Mouse (Mus musculus): ENCODE results near the gene Gyg. TPM values are rescaled to one million over a fixed set of nuclear protein-coding genes. Genes with fewer than 3 reads are reported as not detected.
A peak's percentile ranks its signal among the peaks of the same experiment; 100 is the strongest.

The Gyg gene
- polyA plus RNA-seq, 1 experiment from 2014 or later: 501 TPM

DNA sequence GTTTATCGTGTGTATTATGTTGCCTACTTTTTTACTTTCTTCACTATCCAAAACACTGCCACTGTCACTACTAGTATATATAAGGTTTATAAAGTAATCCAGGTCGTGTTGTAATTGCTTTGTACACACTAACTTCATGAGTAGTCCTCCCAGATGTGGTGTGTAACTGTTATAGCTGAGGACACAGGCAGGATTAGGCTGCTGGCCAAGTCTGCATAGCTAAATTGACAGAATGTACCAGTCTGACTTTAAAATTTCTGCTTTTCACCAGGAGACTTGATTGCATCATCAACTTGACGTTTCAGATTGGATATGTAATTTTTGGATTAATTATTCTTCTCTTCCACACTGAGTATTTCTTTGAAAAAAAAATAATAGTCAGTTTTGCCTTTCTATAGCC is 51.3 kb downstream of the Gyg start:
- Histone ChIP-seq H3K9ac (no peak overlapping the region), H3K27me3 (no peaks in the 10 kb centered on the region), H3K9me3 (replicated peaks) (no peaks in the 10 kb centered on the region), H3K27ac (no peak overlapping the region), H3K4me2 (no peak overlapping the region), H3K36me3 (peaks cover 13% of the 10 kb centered on the region; the same call in 1 of the 2 replicates), H3K4me3 (no peak overlapping the region), H3K4me1 (replicated peaks) (no peaks in the 10 kb centered on the region)
- 62% methylated on average over 3 of the region's 3 CpGs for WGBS
- no peak for ATAC-seq (replicated peaks; ENCODE audit: insufficient number of reproducible peaks, insufficient read depth, low FRiP score, low read depth)

GRCm38 (mm10) chr3:20082161-20082560 is 73.0 kb downstream of the Gyg start:
- no peak overlapping the region for H3K9ac ChIP-seq

GRCm38 (mm10) chr3:20076145-20077053 is 78.7 kb downstream of the Gyg start:
- H3K36me3 ChIP-seq: peaks cover 11% of the 10 kb centered on the region; the same call in 1 of the 2 replicates
- peaks cover 4% of the 10 kb centered on the region; the same call in 1 of the 2 replicates for H3K4me1 ChIP-seq (replicated peaks)
- 50% methylated on average over 11 of the region's 11 CpGs for WGBS
- H3K27me3 ChIP-seq: no peaks in the 10 kb centered on the region
- peak overlapping the region; percentile 22; the same call in 1 of the 2 replicates for H3K4me3 ChIP-seq
- no peak overlapping the region for H3K9ac ChIP-seq
- peak overlapping the region; percentile 43 for H3K4me2 ChIP-seq
- no peaks in the 10 kb centered on the region for H3K9me3 ChIP-seq (replicated peaks)
- ATAC-seq (replicated peaks; ENCODE audit: insufficient number of reproducible peaks, insufficient read depth, low FRiP score, low read depth): no peak
- peak overlapping the region; percentile 80 for H3K27ac ChIP-seq

More at GRCm38 (mm10) chr3:20082161-20082560, 73.0 kb downstream of the Gyg start:
- Histone ChIP-seq H3K36me3 (peaks cover 6% of the 10 kb centered on the region; the same call in 1 of the 2 replicates), H3K4me3 (no peak overlapping the region), H3K27me3 (no peaks in the 10 kb centered on the region), H3K4me1 (replicated peaks) (peaks cover 8% of the 10 kb centered on the region; the same call in 1 of the 2 replicates), H3K4me2 (peak overlapping the region; percentile 31; the same call in 1 of the 2 replicates), H3K27ac (peak overlapping the region; percentile 90), H3K9me3 (replicated peaks) (no peaks in the 10 kb centered on the region)
- WGBS: 28% methylated on average over 3 of the region's 3 CpGs
- ATAC-seq (replicated peaks; ENCODE audit: insufficient number of reproducible peaks, insufficient read depth, low FRiP score, low read depth): peak; percentile 95

Other genes with a start within 250 kb of the Gyg start
- 1.6 and 1.8 TPM in 2 replicates for gene Cp, start 198.3 kb downstream of the Gyg start, polyA plus RNA-seq (2015; fragmentation: Nextera tagmentation; extraction: Ambion mirVana)
- gene Hps3, start 120.0 kb downstream of the Gyg start, polyA plus RNA-seq (2015; fragmentation: Nextera tagmentation; extraction: Ambion mirVana): 9.1 and 10.8 TPM in 2 replicates
- gene Hltf, start 97.5 kb downstream of the Gyg start, polyA plus RNA-seq (2015; fragmentation: Nextera tagmentation; extraction: Ambion mirVana): 14.0 and 14.4 TPM in 2 replicates
- 11.0 and 12.6 TPM in 2 replicates for gene Cpa3, start 86.9 kb upstream of the Gyg start, polyA plus RNA-seq (2015; fragmentation: Nextera tagmentation; extraction: Ambion mirVana)
- gene Cpb1, start 120.4 kb upstream of the Gyg start, polyA plus RNA-seq (2015; fragmentation: Nextera tagmentation; extraction: Ambion mirVana): 0.13 and 0.19 TPM in 2 replicates
- gene Agtr1b, start 211.9 kb upstream of the Gyg start, polyA plus RNA-seq (2015; fragmentation: Nextera tagmentation; extraction: Ambion mirVana): 0.11 and 0.34 TPM in 2 replicates